Mouse (Mus musculus) heart, postnatal 0 days (tissue): ENCODE results near the gene Gli2.

Experiments
- CTCF ChIP-seq: IDR thresholded peaks from 2 replicates; pipeline ENCODE4 v1.5.1; 2016; ENCODE audit warnings: antibody characterized with exemption, control low read depth, low read depth
- EP300 ChIP-seq: IDR thresholded peaks from 2 replicates; pipeline ENCODE4 v1.6.1; 2016; ENCODE audit warnings: antibody characterized with exemption, low read depth

DNA sequence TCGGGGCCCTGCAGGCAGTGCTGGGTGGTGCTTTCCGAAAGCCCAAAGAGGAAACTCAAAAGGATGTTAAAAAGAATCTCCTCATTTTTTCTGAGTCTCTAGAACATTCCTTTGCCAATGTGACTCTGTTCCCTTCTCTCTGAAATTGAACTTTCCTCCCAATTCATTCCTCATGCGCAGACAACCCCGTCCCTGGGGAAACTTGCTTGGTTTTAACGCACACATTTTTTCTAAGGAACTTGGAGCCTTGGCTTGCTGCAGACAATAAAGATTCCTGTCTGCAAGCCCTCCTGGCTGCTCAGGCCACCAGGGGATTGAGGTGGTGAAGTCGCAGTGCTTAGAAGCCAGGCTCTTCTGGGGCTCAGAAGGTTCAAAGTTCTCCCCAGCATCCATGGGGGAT is 117.9 kb downstream of the Gli2 start:
- TF ChIP-seq EP300 = no peak
- TF ChIP-seq CTCF = no peak
